Mouse (Mus musculus): ENCODE data around the gene A630076J17Rik.

The A630076J17Rik gene

DNA sequence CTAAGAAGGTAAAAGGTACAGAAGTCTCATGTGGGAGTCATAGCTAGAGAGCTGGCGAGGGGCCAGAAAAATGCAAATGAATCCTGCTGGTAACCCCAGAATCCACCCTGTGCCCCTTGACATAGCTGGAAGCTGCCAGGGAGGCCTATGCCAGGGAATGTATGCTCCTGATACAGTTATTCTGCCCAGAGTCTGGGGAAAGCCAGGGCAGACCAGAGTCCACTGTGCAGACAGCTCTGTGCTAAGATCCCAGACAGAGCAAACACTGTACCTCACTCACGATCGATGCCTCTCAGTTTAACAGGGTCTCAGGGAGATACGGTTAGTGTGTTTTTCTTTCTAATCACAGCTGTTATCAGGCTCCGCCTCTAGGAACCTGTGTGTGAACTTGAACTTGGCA, 592 bp upstream of the A630076J17Rik start:
- no peak for DNase-seq (ENCODE audit: low read depth, low spot score)

DNA sequence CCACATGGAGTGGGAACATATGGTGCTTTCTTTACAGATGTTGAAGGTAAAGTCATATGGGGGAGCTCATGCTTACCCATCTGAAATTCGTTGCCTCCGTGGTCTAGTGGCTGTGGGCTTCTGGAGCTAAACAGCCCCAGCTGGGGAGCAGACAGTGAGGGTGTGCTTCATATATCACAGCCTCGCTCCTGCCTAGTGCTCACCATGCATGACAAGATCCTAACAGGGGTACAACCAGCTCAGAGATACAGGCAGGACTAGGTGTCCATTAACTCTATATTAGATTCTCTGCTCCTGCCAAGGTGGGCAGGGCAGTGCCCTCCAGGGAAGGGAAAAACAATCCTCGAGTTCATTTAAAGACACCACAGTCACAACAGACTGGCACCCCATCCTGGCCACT, 788 bp downstream of the A630076J17Rik start:
- no peak for DNase-seq (ENCODE audit: low read depth, low spot score)

DNA sequence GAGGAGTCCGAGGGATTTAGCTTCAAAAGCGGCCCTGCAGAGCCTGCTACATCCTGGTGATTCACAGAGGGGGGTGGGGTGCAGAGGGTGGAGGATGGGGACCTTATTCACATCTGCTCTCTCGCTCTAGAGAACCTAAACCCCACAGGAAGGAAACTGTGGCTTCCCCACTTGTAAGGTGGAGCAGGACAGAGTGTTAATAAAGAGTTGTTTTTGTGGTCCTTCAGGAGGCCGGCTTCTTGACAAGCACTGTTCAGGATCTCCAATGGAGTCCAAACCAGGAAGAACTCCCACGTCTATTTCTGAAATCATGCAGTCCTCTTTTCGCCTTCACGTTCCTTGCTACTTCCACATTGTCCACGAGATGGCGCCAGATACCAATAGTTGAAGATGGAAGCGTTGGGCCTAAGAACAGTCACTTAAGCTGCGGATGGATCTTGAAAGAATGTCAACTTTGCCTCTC, 3.0 kb downstream of the A630076J17Rik start:
- peak; percentile 57 for DNase-seq (ENCODE audit: low read depth, low spot score)

DNA sequence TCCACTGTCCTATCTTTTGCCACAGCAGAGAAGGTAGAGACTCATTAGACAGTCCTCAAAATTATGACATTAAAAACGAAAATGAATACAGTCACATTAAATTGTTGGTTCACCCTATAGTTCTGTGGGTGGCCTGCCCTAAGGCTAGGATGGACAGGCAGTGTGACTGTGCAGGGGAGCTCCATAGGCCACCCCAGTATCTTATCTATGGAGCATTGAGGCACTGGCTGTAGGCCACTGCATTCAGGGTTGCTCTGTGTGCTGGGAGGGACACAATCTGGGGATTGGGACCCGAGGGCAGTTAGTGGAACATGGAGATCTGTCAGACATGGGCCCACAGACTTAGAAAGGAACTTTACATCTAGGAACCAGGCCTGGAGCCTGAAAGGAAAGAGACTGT, 3.5 kb downstream of the A630076J17Rik start:
- no peak for DNase-seq (ENCODE audit: low read depth, low spot score)

DNA sequence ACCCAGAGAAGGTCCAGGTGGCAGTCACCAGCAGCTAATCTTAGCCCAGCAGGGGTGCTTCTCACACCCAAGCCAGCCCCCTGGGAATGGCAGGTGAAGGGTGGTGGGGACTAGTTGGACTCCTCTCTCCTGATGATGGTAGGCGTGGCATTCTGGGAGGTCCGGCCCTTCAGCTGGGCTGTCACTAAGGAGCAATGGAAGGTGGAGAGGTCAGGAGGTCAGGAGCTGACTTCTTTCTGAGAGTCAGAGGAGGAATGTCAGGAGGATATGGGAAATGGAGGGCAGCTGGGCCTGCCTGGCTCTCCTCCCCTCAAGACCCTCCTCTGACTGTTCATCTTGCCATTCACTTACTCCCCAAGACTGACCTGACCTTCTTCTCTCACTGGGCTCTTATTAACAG, 7.6 kb downstream of the A630076J17Rik start:
- DNase-seq (ENCODE audit: low read depth, low spot score): no peak

DNA sequence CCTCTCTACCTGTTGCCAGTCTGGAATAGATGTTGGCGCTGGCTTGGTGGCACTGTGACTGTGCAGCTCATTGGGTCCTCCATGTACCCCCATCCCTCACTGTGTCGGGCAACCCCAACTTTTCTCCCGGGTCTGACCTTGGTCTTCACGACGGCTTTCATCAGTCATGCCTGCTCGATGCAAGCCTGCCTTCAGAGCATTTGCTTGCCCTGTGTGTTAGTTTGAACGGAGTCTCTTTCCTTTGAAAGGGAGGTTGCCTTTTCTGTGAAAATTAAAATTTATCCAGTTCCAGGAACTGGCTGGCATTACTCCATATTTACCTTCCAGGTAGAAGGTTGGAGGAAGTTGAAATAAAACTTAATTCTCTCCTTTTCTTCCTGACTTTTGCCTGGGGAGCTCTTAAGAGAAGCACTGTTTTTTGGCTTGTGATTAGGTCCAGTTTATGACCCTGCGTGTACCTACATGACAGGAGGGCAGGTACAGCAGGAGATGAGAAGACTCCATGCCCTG, 8.1 kb downstream of the A630076J17Rik start:
- DNase-seq (ENCODE audit: low read depth, low spot score): no peak

DNA sequence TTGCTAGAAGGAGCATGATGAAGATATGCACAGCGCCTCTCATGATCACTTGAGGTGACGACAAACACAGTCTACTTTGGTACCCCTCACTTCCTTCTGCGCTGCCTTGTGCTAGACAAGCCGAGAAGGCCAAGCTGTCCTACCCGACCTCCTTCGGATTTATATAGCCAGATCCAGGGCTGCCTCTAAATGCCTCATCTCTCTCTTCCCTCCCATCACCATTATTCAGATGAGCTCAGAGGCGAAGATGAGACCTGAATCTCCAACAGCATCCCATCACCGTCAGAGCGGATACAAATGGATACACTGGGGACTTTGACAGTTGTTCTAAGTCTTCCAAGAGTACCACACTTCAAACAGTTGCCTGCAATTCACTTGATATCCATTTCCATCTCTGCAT, 9.2 kb downstream of the A630076J17Rik start, which contains the start of gene Prok1:
TSS of gene Prok1 (minus strand) at position 101 of the 400 bp plus-strand sequence.
- DNase-seq (ENCODE audit: low read depth, low spot score): no peak

DNA sequence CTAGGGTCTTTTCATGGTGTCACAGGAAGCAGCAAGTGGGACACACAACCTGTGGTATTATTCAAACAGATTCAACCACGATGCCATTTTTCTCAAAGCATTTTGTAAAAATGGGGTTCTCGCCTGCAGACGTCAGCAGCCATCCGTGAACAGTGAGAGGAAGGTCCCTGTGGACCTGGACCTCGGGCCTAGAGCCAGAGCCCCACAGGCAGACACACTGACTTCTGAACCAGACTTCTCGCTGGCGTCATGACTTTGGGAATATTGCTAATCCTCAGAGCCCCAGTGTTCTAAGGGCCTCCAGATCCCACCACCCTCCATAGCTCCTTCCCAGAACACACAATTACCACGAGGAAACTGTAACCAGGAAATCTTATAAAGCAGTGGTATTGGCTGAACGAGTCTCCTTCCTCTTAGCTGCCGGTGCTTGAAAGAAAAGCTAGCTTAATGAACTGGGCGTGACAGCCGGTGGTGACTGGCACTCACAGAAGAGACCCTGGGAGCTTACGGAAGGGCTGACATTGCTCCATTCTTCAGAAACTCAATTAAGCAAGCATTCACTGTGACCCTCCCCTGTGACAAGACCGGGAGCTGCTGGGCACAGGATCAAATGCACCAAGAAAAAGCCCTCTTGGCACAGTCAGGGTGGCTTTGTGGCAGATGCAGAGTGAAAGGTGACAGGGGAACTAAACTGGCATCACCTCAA, 11.1 kb downstream of the A630076J17Rik start:
- DNase-seq (ENCODE audit: low read depth, low spot score): no peak

DNA sequence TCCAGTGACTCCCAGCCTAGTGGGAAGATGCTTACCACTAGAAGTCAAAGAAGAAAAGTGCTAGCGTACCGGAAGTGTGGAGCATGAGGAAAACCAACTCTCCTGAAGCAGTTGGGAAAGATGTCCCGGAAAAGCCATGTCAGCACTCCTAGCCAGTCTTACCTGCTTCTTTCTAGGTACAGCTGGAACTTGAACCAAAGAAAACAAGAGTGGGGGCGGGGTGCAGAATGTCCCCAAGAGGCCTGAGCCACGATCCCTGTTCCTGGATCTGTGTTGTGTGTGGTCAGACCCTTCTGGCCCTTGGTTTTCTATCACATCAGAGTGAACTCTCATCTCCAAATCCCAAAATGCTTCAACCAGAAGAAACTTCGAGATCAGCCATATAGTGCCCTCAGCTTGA, 16.5 kb downstream of the A630076J17Rik start:
- DNase-seq (ENCODE audit: low read depth, low spot score): no peak

DNA sequence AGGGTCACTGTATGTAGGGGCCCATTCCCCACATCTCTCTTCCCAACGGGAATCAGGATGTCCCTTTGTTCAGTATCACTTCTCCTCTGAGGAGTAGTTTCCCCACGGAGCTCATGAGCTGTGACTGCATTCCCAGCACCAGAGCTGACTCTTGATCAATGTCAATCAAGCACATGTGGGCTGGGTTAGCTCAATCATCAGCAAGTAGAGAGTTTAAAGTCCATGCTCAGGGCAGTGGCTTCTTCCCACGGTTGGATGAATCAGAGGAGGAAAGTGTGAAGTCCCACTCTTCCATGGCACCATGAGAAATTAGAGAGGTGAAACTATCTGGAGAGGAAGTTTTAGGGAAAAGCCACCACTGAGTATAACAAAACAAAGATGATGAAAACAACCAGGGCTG, 18.6 kb downstream of the A630076J17Rik start:
- DNase-seq (ENCODE audit: low read depth, low spot score): no peak

DNA sequence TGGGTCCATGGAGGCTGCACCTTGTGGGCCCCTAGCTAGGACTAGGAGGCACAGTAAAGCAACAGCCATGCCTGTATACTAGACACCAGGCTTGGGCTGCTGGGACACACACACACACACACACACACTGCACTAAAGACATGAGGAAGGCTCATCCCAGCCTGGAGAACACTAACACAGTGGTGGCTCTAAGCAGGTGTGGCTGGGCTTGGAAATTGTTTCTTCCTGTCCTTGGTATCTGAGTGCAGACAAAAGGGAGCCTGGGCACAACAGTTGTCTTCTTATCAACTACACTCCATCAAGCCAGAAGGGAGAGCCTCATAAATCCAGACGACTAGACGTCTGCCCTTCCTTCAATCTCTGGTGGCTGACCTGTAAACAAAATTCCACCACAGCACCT, 19.9 kb downstream of the A630076J17Rik start:
- DNase-seq (ENCODE audit: low read depth, low spot score): no peak

DNA sequence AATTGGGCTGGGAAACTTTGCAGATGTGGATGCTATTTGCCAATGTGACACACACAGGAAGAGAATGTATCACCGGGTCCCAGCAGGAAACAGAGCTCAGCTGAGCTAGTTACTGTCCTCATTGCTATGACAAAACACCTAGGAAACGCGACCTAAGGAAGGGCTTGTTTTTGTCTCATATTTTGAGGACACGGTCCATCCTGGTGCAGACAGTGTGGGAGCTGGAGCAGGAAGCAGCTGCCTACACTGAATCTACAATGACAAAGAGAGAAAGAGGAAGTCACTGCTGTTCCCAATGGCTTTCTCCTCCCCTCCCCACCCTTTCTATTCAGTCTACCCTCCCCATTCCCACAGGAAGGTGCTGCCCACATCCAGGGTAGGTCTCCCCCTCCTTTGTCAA, 21.6 kb downstream of the A630076J17Rik start:
- no peak for DNase-seq (ENCODE audit: low read depth, low spot score)

DNA sequence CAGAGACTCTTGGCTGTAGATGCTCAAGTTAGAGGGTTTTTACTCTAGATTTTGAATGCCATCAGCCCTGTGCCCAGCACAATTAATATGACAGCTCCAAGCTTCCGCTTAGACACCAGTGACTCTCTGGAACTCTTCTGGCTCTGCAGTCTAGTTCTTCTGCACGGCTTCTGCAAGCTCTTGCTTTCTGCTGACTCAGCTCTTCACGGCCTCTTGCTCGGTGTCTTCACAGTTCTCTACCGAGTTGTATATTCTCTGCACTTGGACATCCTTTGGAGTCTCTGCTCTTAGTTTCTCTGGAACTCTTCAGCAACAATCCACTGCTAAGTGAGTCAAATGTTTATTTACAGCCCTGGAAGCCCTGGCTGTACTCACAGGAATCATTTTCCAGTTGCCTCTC, 23.5 kb downstream of the A630076J17Rik start:
- DNase-seq (ENCODE audit: low read depth, low spot score): no peak

DNA sequence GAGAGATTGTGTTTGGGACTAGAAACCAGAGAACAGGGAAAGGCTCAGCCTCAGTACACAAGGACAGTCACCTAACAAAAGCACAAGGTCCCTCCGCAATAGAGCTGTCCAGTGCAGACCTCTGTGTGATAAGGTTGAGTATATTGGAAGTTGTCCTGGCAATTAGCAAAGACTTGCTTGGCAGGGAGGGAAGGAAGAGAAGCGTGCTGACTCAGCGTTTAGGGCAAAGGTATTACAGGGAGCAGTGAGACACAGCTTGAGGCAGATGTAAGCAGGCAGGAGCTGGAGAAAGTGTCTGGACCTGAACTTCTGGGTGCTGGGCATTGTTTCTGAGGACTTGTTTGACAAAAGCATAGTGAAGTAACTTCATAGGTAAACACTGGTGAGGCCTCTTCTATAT, 25.6 kb downstream of the A630076J17Rik start:
- no peak for DNase-seq (ENCODE audit: low read depth, low spot score)

DNA sequence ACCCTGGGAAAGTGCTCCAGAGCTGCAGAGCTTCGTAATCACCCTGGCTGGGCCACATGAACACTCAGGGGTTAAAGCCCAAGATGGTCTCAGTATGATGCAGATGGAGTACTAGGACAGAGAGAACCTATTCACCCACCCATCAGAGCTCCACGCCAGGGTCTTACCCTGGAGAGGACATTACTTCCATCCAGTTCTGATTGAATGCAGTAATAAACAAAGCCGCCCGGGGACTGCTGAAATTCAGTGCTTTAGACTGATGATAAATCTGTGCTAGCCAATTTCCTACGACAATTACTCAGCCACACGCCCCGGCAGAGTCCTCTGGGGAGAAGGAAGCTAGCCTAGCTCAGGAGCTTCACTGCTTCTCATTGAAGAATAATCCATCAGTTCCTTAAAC, 26.3 kb downstream of the A630076J17Rik start:
- DNase-seq (ENCODE audit: low read depth, low spot score): no peak

DNA sequence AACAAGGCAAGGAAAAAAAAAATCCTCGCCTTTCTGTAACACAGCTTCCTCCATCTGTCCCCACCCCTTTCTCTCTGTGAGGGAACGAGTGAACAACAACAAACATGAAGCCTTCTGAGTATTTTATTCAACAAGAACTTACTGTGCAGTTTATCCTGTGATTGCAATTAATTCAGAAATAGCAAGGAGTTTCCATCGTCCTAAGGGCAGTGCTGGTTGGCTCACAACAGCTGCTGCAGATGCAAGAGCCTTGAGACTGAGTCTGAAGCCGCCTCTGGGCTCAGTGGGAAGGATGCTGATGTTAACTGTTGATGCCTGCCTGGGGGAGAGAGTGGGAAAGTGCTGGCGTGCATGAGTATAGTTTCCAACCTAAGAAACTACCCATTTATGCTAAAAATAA, 27.5 kb downstream of the A630076J17Rik start:
- DNase-seq (ENCODE audit: low read depth, low spot score): no peak

DNA sequence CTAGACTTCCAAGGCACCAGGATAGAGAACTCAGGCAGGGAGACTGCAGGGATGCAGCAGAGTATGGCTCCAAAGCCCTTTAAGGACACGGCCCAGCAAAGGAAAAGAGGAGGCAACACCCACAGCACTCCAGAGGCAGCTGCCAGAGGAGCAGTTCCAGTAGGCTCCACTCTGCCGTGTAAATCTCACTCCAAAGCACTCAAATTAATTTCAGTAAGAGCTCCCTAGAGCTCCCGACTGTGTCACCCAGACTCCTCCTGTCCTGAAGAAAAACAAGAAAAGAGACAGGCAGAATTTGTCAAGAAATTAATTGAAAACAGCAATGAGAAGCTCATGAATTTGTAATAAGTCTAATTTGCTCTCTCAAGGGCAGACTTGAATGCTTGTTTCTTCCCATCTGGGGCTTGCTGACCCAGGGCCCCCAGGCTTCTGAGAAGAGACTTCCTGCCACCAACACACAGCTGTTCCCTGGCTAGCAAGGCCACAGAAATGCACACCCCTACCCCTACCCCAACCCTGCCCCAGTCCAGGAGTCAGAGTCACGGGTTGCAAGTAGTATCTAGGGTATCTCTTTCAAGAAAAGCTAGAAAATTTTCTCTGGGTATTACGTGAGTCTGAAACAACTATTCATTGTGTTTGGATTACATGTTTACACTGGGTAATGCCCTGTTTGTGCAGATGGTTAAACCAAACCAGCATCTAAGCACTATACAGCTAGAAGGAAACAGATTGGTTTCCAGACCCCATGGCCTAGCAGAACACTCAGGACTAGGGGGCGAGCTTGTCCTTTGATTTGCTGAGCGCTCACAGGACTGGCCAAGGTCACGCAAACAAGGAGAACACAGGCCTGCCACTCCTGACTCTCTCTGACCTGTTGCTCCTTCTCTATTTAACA, 30.8 kb downstream of the A630076J17Rik start:
- no peak for DNase-seq (ENCODE audit: low read depth, low spot score)

DNA sequence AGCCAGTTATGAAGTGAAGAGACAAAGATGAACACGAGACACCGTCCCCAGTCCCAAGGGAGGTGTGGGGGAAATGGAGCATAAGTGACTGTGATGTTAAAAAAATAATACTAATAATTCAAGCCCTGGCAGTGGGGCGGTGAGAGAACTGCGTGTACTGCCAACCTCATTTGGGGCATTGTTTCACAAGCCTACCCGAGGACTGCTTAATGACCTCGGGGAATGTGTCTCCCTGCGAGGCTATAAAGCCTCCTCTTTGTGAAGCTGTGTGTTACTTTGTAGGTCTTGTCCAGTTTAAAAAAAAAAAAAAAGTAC, 31.4 kb downstream of the A630076J17Rik start:
- no peak for DNase-seq (ENCODE audit: low read depth, low spot score)

DNA sequence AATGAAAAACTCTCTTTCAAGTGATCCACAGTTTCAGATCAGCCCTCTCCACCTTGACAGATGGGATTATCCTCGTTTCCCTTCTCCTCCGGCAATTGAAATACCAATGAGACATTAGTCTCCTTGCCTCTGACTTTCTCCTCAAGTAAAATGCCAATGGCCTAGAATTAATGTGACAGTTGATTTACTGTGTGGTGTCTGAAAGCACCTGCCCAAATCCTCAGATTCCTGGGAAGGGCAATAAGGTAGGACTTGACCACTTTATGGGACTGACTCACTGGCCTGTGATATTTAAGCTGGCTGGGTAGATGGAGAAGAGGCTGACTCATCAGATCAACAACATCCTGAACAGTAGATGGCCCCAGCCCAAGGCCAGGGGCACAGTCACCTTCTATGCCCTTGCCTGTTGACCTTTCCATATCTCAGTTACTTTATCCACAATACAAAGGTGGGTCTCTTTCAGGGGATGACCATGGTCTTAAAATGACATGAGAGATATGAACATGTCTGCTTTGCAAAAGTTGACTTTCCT, 36.5 kb downstream of the A630076J17Rik start:
- no peak for DNase-seq (ENCODE audit: low read depth, low spot score)

DNA sequence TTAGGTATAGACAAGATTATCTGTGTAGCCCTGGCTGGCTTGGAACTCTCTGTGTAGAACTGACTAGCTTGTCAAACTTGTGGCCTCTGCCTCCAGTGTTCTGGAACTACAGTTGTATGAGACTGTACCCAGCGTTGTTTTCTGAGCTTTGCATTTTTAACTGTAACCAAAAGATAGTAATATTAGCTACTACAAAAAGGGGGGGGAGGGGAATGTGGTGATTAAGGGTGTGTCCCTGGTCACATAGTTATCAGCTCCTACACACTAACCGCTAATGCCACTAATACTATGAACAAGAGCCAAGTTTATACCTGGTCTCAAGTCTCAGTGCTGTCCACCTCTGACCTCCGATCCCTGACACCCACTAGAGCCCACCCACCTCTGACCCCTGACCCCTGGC, 42.0 kb downstream of the A630076J17Rik start:
- no peak for DNase-seq (ENCODE audit: low read depth, low spot score)

DNA sequence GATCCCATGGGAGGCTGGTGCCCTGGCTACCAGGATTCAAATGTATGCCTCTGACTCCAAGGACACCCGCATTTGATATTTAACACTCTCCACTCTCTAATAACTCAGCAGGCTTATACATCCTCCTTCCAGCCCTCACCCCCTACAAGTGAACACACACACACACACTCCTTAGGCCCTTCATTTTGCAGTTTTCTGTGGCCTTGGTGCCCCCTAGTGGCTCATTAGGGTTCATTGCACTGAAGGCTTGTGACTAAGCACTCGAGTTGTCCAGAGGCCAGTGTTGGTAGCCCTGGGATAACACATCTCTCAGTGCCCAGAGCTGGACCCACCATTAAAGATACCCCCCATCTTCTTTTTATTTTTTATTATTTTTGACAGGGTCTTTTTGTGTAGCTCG, 43.4 kb downstream of the A630076J17Rik start:
- DNase-seq (ENCODE audit: low read depth, low spot score): peak; percentile 34

DNA sequence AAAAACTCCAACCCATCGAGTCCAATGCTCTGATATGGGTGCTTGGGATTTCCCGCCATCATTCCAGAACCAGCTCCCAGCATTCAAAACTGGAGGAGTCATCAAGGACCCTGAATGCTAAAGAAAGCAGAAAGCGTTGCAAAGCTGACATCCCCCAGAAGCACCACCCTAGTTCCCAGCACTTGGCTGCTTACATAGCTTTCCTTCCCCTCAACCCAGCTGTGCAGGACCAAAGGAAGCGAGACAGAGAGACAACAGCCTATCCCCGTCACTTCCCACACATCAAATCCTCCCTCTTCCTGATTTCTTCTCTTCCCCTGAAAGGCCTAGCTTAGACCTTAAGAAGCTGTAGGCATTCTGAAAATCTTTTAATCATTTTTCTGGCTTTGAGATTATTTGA, 44.9 kb downstream of the A630076J17Rik start:
- DNase-seq (ENCODE audit: low read depth, low spot score): no peak

DNA sequence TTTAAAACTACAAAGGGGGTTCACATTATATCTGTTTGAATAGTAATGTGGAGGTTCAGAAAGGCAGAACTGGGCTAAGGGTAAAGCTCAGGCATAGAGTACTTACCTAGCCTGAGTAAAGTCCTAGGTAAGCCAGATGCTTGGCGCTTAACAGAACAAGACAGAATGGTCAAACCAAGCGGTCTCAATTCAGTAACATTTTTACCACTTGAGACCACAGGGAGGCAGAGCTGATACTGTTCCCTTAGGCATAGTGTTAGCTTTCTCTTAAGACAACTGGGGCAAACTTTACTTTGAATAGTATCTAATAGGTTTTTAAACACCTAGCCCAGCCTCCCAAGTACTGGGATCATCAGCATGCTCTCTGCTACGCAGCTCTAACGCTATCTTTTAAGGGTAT, 45.6 kb downstream of the A630076J17Rik start:
- no peak for DNase-seq (ENCODE audit: low read depth, low spot score)

Data from c-Kit-negative CD71-positive TER-119-positive erythroid progenitor cells, embryonic 14.5 days (primary cell).